Mouse (Mus musculus) embryonic facial prominence, embryonic 10.5 days (tissue): ENCODE measurements at regions not wholly inside any gene's neighbourhood (a gene's known extent, or its start where the extent isn't known, plus 50 kb on each side); places are given as distances from the start of the nearest gene placed in this dataset.

Source experiments
- DNase-seq: peaks from one replicate; pipeline ENCODE4 v3.0.0-alpha.2; 2017; ENCODE audit warnings: low spot score
- H3K27ac ChIP-seq: fragments of 300-500 bp; sonication (generic); replicated peaks from 2 replicates; pipeline ENCODE4 v1.5.1; 2016; ENCODE audit warnings: mild to moderate bottlenecking
- H3K27me3 ChIP-seq: fragments of 300-500 bp; sonication (generic); replicated peaks from 2 replicates; pipeline ENCODE4 v1.6.1; 2016; ENCODE audit warnings: low read depth, mild to moderate bottlenecking; ENCODE audit not compliant: poor library complexity, severe bottlenecking
- H3K36me3 ChIP-seq: fragments of 300-500 bp; sonication (generic); replicated peaks from 2 replicates; pipeline ENCODE4 v1.6.1; 2016; ENCODE audit warnings: mild to moderate bottlenecking, moderate library complexity
- H3K4me1 ChIP-seq: fragments of 300-500 bp; sonication (generic); 2 replicates; pipeline ENCODE4 v1.6.1; 2016
- H3K4me3 ChIP-seq: fragments of 300-500 bp; sonication (generic); 2 replicates; pipeline ENCODE4 v1.5.1; 2016; ENCODE audit warnings: mild to moderate bottlenecking, moderate library complexity
- H3K9me3 ChIP-seq: fragments of 300-500 bp; sonication (generic); 2 replicates; pipeline ENCODE4 v1.6.1; 2016; ENCODE audit warnings: mild to moderate bottlenecking
- WGBS: fragments of 180-500 bp; shearing (Covaris S2); methylation state at CpG from one replicate; pipeline ENCODE4 v1.1.7; 2016; 5-methylcytosine and 5-hydroxymethylcytosine counted together

GRCm38 (mm10) chr12:15702137-15702536, 114.6 kb downstream of the Trib2 start:
- Histone ChIP-seq H3K27ac (no peak overlapping the region), H3K4me1 (peaks cover 19% of the 10 kb centered on the region), H3K9me3 (no peaks in the 10 kb centered on the region), H3K36me3 (no peaks in the 10 kb centered on the region), H3K27me3 (no peaks in the 10 kb centered on the region), H3K4me3 (no peak overlapping the region)
- DNase-seq = no peak
- 91% methylated on average over 1 of the region's 1 CpGs for WGBS

DNA sequence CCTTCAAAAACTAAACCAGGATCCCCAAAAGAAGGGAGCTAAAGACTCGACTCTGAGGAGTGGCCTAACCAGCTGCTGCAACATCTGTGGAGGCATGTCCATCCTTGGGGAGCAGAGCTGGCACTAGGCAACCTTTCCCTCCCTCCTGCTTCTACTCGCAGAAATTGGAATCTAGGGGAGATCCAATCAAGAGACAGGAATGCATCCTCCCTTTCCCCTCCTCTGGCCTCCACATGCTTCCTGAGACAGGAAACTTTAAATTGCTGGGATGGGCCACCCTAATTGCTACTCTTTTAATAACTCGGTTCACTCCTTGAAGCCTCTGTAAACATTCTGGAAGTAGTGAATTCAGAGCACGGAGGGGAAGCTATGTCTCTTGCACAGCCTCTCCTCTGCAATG, 117.9 kb downstream of the Trib2 start:
- Histone ChIP-seq H3K4me1 (peaks cover 16% of the 10 kb centered on the region), H3K4me3 (no peak overlapping the region), H3K27me3 (no peaks in the 10 kb centered on the region), H3K36me3 (no peaks in the 10 kb centered on the region), H3K9me3 (no peaks in the 10 kb centered on the region), H3K27ac (peak overlapping the region; percentile 52; the same call in 1 of the 2 replicates)
- 31% methylated on average over 4 of the region's 4 CpGs for WGBS
- DNase-seq = peak; percentile 15

DNA sequence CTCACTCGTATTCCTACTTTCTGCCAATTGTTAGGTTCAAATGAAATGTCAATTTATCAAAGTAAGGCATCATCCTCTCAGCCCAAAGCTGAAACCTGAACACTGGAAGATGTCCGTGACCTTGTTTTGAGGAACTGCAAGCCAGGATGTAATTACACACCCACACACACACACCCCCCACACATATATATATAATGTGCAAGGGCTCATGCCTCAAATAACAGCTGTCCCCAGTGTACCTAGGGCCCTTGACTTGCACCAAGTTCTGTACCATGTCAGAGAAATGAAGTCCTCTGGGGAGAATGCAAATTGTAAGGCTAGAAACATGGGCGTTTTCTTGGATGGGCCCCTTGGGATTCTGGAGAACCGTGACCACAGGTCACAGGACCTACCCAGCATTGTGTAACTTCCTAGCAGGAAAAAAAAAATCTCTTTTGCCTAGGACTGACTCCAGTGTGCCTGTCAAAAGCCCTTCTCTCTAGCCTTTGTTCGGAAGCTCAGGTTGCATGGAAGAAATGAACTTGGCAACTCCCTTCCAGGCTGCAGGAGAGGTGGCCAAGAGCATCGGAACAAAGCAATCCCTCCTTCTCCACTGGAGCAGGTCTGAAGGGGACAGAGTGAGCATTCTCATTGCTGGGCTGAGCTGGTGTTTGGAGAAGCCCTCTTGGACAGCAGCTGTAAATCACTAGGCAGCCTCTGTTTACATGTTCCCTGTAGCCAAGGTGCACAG, 118.5 kb downstream of the Trib2 start:
- H3K9me3 ChIP-seq = no peaks in the 10 kb centered on the region
- no peaks in the 10 kb centered on the region for H3K27me3 ChIP-seq
- no peaks in the 10 kb centered on the region for H3K36me3 ChIP-seq
- no peak for DNase-seq
- peak overlapping the region; percentile 52; the same call in 1 of the 2 replicates for H3K27ac ChIP-seq
- no peak overlapping the region for H3K4me3 ChIP-seq
- WGBS = 67% methylated on average over 6 of the region's 6 CpGs
- peaks cover 16% of the 10 kb centered on the region for H3K4me1 ChIP-seq

DNA sequence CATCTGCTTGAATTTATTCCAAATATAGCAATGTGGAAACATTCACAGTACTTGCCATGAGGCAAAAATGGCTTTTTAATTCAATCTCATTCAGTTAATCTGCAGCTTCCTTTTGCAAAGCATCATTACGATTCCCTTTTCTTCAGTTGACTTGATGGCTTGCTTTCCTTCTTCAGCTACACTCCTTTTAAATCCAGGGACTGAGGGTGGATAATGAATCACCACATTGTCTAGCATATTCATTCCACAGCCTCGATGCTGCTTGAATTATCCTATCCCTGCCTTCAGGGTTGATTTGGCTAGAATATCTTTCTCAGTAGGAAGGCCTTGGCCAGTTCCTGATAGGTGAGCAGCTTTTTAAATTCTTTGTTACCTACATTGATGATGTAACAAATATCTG, 128.4 kb downstream of the Trib2 start:
- Histone ChIP-seq H3K4me3 (no peak overlapping the region), H3K36me3 (no peaks in the 10 kb centered on the region), H3K27me3 (no peaks in the 10 kb centered on the region), H3K9me3 (no peaks in the 10 kb centered on the region), H3K27ac (no peak overlapping the region), H3K4me1 (no peaks in the 10 kb centered on the region)
- WGBS = 71% methylated on average over 2 of the region's 2 CpGs
- DNase-seq = no peak

- Histone ChIP-seq H3K4me3 (no peak overlapping the region), H3K27ac (no peak overlapping the region), H3K27me3 (no peaks in the 10 kb centered on the region), H3K9me3 (no peaks in the 10 kb centered on the region), H3K36me3 (no peaks in the 10 kb centered on the region), H3K4me1 (no peaks in the 10 kb centered on the region)
- no peak for DNase-seq
- 67% methylated on average over 5 of the region's 5 CpGs for WGBS
Measured at GRCm38 (mm10) chr12:15684311-15684710, 132.4 kb downstream of the Trib2 start.

GRCm38 (mm10) chr12:15681678-15682355, 134.9 kb downstream of the Trib2 start:
- Histone ChIP-seq H3K4me1 (no peaks in the 10 kb centered on the region), H3K4me3 (no peak overlapping the region), H3K9me3 (no peaks in the 10 kb centered on the region), H3K27ac (no peak overlapping the region), H3K36me3 (no peaks in the 10 kb centered on the region), H3K27me3 (no peaks in the 10 kb centered on the region)
- DNase-seq = no peak
- WGBS = 84% methylated on average over 5 of the region's 5 CpGs

DNA sequence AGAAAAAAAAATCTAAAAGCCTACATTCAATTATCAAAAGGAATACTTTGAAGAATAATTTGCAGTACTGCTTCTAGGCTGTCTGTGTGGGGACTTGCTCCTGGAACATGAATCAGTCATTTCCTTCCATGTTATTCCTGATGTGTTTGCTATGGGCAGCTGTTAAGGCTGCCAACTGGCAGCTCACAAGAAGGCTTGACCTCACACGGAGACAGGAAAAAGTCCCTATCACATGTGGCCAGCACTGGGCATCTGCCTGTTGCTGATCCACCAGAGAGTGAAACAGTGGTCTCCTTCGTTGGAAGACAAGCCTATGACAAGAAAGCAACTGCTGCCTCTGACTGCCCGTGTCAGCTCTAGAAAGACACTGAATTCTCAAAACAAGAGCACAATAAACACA, 140.6 kb downstream of the Trib2 start:
- Histone ChIP-seq H3K9me3 (no peaks in the 10 kb centered on the region), H3K27ac (no peak overlapping the region), H3K4me1 (no peaks in the 10 kb centered on the region), H3K36me3 (no peaks in the 10 kb centered on the region), H3K27me3 (no peaks in the 10 kb centered on the region), H3K4me3 (no peak overlapping the region)
- WGBS = 71% methylated on average over 3 of the region's 3 CpGs
- no peak for DNase-seq

DNA sequence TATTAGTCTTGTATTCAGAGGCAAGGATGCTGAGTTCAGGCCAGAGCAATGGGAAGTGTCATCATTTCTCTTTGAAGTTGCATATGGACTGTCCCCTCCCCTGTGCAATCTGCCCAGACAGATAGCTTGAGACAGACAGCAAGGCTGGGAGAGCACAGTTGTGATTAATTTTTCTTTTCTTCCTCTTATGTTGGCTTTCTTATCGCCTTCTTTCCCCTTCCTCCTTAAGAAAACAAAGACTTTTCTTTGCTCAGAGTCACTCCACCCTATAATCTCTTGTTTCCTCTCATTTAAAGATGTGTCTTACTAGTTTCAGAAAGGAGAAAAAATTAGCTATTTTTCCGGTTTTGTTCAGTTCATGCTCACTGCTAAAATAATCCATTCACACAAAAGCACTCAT, 157.0 kb downstream of the Trib2 start:
- 78% methylated on average over 2 of the region's 2 CpGs for WGBS
- no peak overlapping the region for H3K27ac ChIP-seq
- H3K36me3 ChIP-seq = no peaks in the 10 kb centered on the region
- DNase-seq = no peak
- H3K4me1 ChIP-seq = no peaks in the 10 kb centered on the region
- no peaks in the 10 kb centered on the region for H3K9me3 ChIP-seq
- no peak overlapping the region for H3K4me3 ChIP-seq
- no peaks in the 10 kb centered on the region for H3K27me3 ChIP-seq

DNA sequence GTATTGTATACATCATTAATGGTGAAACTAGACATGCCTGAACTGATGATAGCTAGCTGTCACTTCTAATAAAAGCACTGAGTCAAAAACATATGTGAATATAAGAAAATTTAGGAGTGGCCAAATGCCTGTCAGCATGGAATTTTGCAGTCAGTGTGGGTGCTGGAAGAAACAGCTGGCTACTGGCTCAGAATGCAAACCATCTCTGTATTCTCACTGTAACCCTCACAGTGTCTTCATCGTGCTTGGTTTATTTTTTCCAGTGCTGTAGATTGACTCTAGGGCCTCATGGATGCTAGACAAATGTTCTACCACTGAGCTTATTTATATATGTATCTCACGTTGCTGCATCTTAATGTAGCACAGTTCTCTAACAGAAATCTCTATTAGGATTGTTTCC, 157.4 kb downstream of the Trib2 start:
- Histone ChIP-seq H3K27me3 (no peaks in the 10 kb centered on the region), H3K9me3 (no peaks in the 10 kb centered on the region), H3K27ac (no peak overlapping the region), H3K4me1 (no peaks in the 10 kb centered on the region), H3K4me3 (no peak overlapping the region), H3K36me3 (no peaks in the 10 kb centered on the region)
- 78% methylated on average over 2 of the region's 2 CpGs for WGBS
- DNase-seq = no peak

- Histone ChIP-seq H3K4me3 (no peak overlapping the region), H3K27ac (no peak overlapping the region), H3K36me3 (no peaks in the 10 kb centered on the region), H3K27me3 (no peaks in the 10 kb centered on the region), H3K9me3 (no peaks in the 10 kb centered on the region), H3K4me1 (peaks cover 5% of the 10 kb centered on the region; the same call in 1 of the 2 replicates)
- WGBS = 83% methylated on average over 3 of the region's 3 CpGs
- no peak for DNase-seq
Measured at GRCm38 (mm10) chr12:15657748-15658251, 158.9 kb downstream of the Trib2 start.

DNA sequence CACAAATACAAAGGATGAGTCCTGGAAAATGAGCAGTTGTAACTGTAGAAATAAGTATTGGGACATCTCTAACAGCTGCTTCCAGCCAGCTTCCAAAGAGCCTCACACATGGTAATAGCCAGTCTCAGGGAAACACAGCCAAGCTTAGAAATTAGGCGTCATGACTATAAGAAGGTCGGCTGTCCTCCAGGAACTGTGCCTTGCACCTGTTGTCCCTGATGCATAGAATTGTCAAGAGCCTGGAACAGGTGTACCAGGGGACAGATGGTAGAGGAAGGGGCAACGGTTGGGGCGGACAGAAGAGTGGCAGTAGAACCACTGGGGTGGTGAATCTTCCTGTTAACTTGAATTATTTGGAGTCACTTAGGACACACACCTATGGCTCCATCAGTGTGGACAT, 162.1 kb downstream of the Trib2 start:
- no peak overlapping the region for H3K27ac ChIP-seq
- no peak overlapping the region for H3K4me3 ChIP-seq
- H3K4me1 ChIP-seq = peaks cover 16% of the 10 kb centered on the region
- no peak for DNase-seq
- no peaks in the 10 kb centered on the region for H3K27me3 ChIP-seq
- 96% methylated on average over 4 of the region's 4 CpGs for WGBS
- H3K36me3 ChIP-seq = no peaks in the 10 kb centered on the region
- H3K9me3 ChIP-seq = no peaks in the 10 kb centered on the region

DNA sequence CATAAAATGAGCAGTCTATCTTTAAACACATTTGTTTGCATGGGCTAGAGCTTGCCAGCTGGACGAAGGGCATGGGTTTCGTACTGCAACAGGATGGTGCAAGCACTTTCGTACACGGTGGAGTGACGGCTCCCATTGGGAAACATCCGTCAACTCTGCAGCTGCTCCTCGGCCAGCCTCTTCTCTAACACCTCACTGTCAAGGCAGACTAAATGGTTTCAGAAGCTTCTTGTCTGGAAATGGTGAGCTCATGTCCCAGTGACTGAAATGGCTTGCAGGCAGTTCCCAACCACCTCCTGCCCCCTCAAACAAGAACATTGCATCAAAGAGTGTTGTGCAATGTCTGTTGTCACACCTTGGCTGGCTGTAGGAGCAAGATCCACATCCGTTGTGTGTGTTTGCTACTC, 163.4 kb downstream of the Trib2 start:
- H3K27ac ChIP-seq = no peak overlapping the region
- H3K4me1 ChIP-seq = peaks cover 20% of the 10 kb centered on the region
- H3K9me3 ChIP-seq = no peaks in the 10 kb centered on the region
- no peaks in the 10 kb centered on the region for H3K36me3 ChIP-seq
- 64% methylated on average over 8 of the region's 8 CpGs for WGBS
- H3K4me3 ChIP-seq = no peak overlapping the region
- H3K27me3 ChIP-seq = no peaks in the 10 kb centered on the region
- no peak for DNase-seq

DNA sequence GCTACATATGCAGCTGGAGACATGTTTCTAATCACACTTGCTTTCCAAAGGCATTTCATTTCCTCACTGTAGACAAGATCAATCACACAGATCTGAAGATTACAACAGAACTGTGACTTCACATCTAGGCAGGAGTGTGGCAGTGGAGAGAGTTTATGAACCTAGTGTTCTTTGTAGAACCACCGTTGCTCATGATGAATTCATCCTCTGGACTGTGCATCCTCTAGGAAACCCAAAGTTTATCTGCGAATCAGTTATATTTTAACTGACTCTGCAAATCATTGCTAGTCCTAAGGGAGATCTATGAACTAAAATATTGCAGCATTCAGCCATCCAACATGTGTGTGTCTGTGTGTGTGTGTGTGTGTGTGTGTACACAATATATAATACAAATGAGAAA, 165.4 kb downstream of the Trib2 start:
- no peak for DNase-seq
- WGBS = 93% methylated on average over 2 of the region's 2 CpGs
- peaks cover 29% of the 10 kb centered on the region for H3K4me1 ChIP-seq
- no peak overlapping the region for H3K27ac ChIP-seq
- H3K36me3 ChIP-seq = no peaks in the 10 kb centered on the region
- H3K4me3 ChIP-seq = no peak overlapping the region
- no peaks in the 10 kb centered on the region for H3K27me3 ChIP-seq
- no peaks in the 10 kb centered on the region for H3K9me3 ChIP-seq
